Mouse (Mus musculus): ENCODE measurements around the gene Zcchc24.

Gene Zcchc24

DNA sequence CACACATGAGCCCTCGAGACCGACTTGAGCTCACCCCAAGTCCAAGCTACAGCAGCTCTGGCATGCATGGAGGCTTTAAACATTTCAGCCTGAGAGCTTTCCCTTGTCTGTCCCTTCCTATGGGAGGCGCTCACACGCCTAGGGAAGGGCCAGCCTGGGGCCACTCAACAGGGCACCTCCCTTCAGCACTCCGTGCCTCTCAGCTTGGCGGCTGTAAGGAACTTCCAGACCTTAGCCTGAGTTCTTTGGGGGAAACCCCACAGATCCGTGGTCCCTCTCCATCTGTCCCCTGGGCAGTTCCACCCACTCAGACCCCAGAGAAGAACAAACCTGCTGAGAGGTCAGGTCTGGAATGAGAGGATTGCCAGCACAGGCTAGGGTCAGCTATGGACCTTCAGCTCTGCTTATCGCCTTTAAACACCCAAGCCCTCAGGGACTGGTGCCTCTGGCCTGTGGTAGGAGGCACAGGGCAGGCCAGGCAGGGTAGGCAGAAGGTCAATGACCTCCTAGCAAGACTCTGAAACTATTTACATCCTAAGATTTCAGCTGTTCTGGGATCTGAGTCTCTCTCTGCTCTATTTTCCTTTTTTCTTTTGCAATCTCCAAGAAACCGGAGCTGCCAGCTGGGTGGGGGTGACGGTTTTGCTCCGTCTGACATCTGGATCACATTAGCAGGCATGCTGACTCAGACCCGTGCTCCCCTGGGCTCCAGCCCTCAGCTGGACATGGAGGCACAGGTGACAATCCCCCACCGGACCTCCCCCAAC, 19.5 kb downstream of the Zcchc24 start:
- in situ Hi-C loops (cut with MboI; ENCODE audit: low sequenced_read_pairs) = no loop called here

- in situ Hi-C loops (cut with MboI; ENCODE audit: low sequenced_read_pairs) = no loop called here
Measured at GRCm38 (mm10) chr14:25747996-25748756, 20.7 kb downstream of the Zcchc24 start.

- in situ Hi-C loops (cut with MboI; ENCODE audit: low sequenced_read_pairs) = no loop called here
Measured at GRCm38 (mm10) chr14:25746971-25747945, 21.6 kb downstream of the Zcchc24 start.

GRCm38 (mm10) chr14:25746371-25746770, 22.5 kb downstream of the Zcchc24 start:
- in situ Hi-C loops (cut with MboI; ENCODE audit: low sequenced_read_pairs) = no loop called here

DNA sequence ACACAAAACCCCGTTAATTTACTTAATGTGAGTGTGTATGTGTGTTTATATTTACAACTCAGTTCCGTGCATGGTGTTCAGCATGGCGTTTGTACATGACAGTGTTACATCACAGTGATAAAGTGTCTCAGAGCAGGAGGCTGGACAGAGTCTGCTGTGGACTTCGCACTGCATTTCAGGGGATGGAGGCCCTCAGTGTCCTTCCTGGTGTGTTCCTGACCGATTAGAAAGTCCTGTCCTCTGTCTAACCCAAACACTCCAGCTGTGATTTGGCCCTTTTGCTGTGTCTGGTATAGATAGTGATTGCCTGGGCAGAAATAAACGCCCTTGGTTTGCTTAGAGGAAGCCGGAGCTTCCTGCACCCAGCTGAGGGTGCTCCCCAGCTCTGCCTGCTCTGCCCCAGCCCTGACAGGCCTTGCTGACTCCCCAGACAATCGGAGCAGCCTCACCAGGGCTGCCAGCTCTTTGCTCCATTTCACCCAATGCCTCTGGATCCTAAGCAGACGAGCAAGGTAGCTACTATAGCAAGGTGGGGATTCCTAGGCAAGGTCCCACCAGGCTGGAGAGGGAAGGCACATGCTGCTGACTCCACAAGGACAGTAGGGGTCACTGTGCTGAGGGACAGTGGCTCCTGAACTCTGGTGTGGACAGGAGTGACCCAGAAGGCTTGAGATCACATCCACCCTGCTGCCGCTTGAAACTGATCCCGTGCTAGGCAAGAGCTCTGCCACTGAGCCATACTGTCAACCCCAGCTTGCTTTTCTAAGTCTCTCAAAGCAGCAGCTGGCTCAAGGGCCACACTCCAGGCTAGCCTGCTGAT, 23.3 kb downstream of the Zcchc24 start:
- in situ Hi-C loops (cut with MboI; ENCODE audit: low sequenced_read_pairs) = no loop called here

- in situ Hi-C loops (cut with MboI; ENCODE audit: low sequenced_read_pairs) = no loop called here
Measured at GRCm38 (mm10) chr14:25742943-25743342, 25.9 kb downstream of the Zcchc24 start.

- in situ Hi-C loops (cut with MboI; ENCODE audit: low sequenced_read_pairs) = no loop called here
Measured at GRCm38 (mm10) chr14:25741840-25742367, 26.9 kb downstream of the Zcchc24 start.

DNA sequence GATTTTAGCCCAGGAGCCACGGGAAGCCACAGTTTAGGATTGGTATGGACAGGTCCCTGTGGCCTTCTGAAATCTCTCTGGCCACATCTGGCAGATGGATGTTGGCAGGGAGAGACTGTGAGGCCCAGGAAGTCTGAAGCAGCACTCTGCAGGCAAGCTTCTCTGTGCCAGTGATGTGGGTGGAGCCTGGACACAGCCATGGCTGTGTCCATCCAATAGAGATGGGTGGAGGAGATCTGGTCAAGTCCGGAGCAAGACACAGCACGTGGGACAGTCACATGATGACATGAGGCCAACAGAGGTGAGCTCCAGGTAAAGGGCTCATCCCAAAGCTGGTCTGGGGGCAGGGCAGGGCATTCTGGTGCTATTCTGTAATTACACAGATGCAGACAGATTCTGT, 27.6 kb downstream of the Zcchc24 start:
- in situ Hi-C loops (cut with MboI; ENCODE audit: low sequenced_read_pairs) = no loop called here

- in situ Hi-C loops (cut with MboI; ENCODE audit: low sequenced_read_pairs) = no loop called here
Measured at GRCm38 (mm10) chr14:25739957-25740565, 28.8 kb downstream of the Zcchc24 start.

DNA sequence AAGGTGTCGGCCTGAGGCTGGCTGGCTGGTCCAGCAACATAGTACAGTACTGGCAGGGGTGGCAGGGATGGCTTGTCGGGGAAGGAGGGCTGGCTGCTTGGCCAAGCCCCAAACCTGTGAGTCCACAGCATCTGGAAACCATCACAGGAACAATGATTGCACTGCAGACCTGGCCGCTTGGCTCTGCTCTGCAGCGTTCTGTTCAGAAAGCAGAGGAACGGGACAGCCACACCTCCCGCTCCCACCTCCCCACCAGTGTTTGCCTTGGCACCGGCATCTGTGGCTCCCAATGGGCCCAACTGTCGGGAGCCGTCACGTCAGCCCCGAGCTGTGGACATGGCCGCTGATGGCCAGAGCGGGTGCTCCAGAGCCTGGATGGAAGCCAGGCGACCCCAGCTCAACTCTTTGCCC, 30.2 kb downstream of the Zcchc24 start:
- in situ Hi-C loops (cut with MboI; ENCODE audit: low sequenced_read_pairs) = no loop called here

DNA sequence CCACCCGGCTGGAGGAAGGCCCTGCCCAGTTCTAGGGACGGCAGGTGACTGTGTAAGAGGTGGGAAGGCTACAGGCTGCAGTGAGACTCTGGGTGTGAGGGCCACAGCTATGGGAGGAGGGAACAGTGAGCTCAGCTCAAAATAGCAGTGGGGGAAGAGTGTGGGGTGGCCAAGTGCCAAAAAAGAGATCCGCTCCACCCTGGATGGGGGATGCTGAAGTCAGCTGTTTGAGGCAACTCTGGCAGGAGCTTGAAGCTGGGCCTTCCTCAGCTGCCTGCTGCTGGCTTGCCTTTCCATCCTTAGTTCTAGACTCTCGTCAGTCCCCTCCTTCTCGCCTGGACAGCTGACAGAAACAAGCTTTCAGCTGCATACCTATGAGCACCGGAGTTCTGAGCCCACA, 32.2 kb downstream of the Zcchc24 start:
- in situ Hi-C loops (cut with MboI; ENCODE audit: low sequenced_read_pairs) = no loop called here

GRCm38 (mm10) chr14:25736140-25736539, 32.7 kb downstream of the Zcchc24 start:
- in situ Hi-C loops (cut with MboI; ENCODE audit: low sequenced_read_pairs) = no loop called here

DNA sequence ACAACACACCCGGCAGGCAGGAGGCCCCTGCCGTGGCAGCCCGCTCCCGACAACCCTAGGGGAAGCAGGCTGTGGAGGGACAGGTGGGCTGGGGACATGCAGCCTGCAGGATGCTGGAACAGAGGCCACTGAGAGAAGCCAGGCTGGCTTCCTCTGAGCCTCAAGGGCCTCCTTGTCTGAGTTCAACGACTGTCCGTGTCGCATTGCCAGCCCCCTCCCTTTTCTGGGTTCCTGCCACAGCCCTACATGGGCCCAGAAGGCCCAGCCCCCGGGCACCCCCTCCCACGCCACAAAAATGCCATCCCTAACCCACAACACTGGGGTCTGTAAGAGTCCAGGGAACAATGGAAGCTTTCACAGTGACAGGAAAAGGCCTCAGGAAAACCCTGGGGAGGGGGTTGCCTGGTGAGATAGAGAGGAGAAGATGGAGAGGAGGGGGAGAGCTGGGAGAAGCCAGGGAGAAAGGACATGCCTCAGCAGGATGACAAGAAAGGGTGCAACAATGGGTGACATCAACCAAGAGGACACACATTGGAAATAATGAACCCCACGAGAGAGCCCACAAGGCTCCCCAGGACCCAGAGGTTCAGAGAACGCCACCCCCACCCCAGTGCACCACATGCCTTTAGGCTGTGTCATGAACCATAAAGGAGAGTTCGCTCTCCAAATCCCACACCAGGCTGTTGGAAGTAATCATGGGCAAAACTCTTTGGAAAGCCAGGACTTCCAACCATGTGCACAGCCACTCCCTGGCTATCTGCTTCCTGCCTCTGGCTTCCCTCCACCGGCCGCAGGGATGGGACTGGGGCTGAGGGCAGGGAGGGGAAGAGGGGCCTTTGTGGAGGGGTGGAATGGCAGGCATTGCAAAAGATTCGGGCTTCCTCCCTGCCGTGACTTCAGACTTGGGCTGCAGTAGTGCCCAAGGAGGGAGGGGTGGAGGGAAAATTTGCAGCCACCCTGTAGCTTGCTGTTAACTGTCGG, 33.8 kb downstream of the Zcchc24 start:
- in situ Hi-C loops (cut with MboI; ENCODE audit: low sequenced_read_pairs) = no loop called here

- in situ Hi-C loops (cut with MboI; ENCODE audit: low sequenced_read_pairs) = no loop called here
Measured at GRCm38 (mm10) chr14:25727149-25727510, 41.7 kb downstream of the Zcchc24 start.

DNA sequence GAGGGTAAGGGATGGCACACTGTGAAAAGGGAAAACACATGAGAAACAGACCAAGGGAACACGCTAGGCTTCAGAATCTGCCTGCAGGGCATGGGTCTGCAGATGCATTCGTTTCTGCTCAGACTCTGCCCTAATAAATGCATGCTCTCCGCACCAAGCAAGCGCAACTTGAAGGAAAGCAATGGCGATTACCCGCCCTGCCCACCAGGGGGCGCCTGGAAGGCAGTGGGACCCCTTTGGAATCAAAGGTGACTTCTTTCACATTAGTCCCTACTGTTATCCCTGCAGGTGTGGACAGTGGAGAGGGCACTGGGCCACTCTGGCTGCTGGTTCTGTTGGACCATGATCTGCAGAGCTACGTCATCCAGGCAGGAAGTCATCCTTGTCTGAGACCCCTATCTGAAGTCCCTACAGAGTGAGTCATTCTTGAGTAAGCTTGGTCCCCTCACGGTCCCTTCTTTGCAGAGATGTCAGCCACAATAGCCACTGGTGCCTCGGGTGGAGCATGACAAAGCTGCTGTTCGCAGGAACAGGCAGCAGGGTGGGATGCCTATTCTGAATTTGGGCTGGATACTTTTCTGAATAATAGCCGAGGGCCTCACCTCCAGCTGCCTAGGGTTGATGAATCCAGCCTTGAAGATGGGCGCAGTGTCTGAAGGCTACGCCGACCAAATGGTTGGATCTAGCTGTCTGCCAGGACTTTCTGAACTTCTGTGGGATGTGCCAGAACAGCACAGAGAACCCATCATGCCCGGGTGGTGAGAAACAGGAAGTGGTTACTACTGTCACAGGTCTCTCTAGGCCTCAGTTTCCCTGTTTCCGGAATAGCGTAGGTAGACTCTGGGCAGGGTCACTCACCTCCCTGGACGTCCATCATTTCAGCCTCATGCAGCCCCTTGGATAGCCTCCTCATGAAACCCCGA, 42.4 kb downstream of the Zcchc24 start:
- in situ Hi-C loops (cut with MboI; ENCODE audit: low sequenced_read_pairs) = no loop called here

DNA sequence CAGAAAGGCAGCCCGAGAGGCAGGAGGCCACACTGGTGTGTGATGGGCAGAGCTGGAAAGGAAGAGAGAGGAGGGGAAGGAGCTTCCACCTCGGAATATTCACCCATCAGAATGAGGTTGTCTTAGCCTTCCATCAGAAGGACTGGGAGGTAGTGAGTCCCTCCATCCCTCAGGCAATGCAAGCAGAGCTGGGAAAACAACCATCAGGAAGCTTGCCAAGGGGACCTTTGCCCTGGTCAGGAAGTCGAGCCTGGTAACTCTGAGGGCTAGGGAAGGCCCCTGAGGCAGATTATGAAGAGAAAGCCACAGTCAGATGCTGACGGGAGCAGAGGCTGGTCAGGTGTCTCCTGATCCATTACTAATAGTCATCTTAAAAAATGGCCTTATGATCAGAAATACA, 43.1 kb downstream of the Zcchc24 start:
- in situ Hi-C loops (cut with MboI; ENCODE audit: low sequenced_read_pairs) = no loop called here

GRCm38 (mm10) chr14:25725032-25725497, 43.8 kb downstream of the Zcchc24 start:
- in situ Hi-C loops (cut with MboI; ENCODE audit: low sequenced_read_pairs) = no loop called here

Measured in CH12F3 (cell line).